Mouse (Mus musculus) brain, embryonic 14.5 days (tissue): ENCODE data around the gene Vkorc1. TPM values are rescaled to one million over a fixed set of nuclear protein-coding genes. Genes with fewer than 3 reads are reported as not detected.
"Not testable (repeated sequence)": the region's sequence is repeated elsewhere in the genome, so short reads cannot be mapped to it uniquely, and the experiment has no call there.

ENCODE experiments used
- DNase-seq: peaks from one replicate; pipeline ENCODE4 v3.0.0-alpha.2; 2011; ENCODE audit warnings: low read depth
- CTCF ChIP-seq: fragments of 200-500 bp; IDR thresholded peaks from 2 replicates; pipeline ENCODE4 v1.5.1; 2012; ENCODE audit warnings: inconsistent platforms, mild to moderate bottlenecking, moderate library complexity, borderline replicate concordance; ENCODE audit not compliant: insufficient read depth, insufficient read length; ENCODE audit errors: extremely low read depth
- POLR2A ChIP-seq: fragments of 200-500 bp; IDR thresholded peaks from 2 replicates; pipeline ENCODE4 v1.6.1; 2012; ENCODE audit warnings: mild to moderate bottlenecking, inconsistent platforms, borderline replicate concordance; ENCODE audit not compliant: poor library complexity, insufficient read depth, insufficient read length, severe bottlenecking; ENCODE audit errors: extremely low read depth
- polyA plus RNA-seq: library from polyadenylated mRNA; depleted of rRNA; stranded (reverse); fragments of >200 nt; gene quantifications from 2 replicates; pipeline ENCODE4 v1.2.3, GENCODE M21; 2012; rRNA removed

The Vkorc1 gene
- polyA plus RNA-seq: 68.2 and 78.7 TPM in 2 replicates

- TF ChIP-seq POLR2A (peak; percentile 5; the same call in 1 of the 2 replicates), CTCF (peak; percentile 25; the same call in 1 of the 2 replicates)
- DNase-seq: peak; percentile 99
These were observed at the start of gene Vkorc1, which contains the start of gene Gm21974 for GRCm38 (mm10) chr7:127895442-127895841. Gene Vkorc1, minus strand, starts transcription at chr7:127895617. Gene Gm21974, minus strand, starts transcription at chr7:127895454.

DNA sequence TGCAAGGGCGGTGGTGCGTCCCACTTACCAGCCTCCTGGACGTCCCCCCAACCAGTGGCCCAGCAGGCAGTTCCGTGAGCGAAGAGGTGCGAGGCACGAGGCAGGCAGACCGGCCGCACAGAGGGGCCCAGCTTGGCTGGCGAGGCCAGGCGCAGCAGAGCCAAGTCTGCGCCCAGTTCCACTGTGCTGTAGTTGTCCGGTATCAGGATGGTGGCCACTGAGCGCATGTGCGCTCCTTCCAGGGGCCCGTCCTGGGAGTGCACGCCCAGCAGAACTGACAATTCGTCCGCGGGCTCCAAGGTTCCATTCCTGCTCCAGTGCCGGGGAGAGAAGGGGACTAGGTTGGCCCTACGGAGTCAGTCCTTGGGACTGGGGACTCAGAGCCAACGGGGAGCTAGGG, 49.2 kb upstream of the Vkorc1 start:
- no peak for DNase-seq
- no peak for TF ChIP-seq POLR2A
- no peak for TF ChIP-seq CTCF

DNA sequence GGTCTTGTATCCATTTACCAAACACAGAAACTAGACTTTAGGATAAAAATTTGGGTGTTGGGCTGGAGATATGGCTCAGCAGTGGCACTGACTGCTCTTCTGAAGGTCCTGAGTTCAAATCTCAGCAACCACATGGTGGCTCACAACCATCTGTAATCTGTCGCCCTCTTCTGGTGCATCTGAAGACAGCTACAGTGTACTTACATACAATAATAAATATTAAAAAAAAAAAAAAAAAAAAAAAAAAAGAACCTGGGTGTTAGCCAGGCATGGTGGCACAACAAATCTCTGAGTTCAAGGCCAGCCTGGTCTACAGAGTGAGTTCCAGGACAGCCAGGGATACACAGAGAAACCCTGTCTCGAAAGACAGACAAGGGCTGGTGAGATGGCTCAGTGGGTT, 46.7 kb upstream of the Vkorc1 start:
- DNase-seq: not testable (repeated sequence)

GRCm38 (mm10) chr7:127936216-127936884, 40.9 kb upstream of the Vkorc1 start:
- DNase-seq: no peak
- TF ChIP-seq CTCF: no peak
- TF ChIP-seq POLR2A: no peak

DNA sequence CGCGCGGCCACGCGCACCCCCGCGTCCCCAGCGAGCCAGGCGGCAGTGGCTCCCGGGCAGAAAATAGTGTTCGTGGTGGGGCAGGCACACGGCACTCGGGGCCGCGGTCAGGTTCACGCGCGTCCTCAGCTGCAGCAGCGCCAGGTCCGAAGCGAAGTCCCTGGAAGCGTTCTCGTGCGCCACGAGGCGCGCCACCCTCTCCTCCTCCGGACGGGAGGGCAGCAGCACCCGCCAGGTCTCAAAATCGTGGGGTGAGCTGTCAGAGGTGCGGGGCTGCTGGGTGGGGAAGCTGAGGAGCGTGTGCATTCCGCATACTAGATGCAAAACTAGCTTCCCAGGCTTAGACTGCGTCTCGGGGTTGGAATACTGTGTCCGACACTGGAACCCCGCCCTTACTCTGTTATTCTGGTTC, 40.3 kb upstream of the Vkorc1 start:
- DNase-seq: no peak
- TF ChIP-seq POLR2A: no peak
- no peak for TF ChIP-seq CTCF

DNA sequence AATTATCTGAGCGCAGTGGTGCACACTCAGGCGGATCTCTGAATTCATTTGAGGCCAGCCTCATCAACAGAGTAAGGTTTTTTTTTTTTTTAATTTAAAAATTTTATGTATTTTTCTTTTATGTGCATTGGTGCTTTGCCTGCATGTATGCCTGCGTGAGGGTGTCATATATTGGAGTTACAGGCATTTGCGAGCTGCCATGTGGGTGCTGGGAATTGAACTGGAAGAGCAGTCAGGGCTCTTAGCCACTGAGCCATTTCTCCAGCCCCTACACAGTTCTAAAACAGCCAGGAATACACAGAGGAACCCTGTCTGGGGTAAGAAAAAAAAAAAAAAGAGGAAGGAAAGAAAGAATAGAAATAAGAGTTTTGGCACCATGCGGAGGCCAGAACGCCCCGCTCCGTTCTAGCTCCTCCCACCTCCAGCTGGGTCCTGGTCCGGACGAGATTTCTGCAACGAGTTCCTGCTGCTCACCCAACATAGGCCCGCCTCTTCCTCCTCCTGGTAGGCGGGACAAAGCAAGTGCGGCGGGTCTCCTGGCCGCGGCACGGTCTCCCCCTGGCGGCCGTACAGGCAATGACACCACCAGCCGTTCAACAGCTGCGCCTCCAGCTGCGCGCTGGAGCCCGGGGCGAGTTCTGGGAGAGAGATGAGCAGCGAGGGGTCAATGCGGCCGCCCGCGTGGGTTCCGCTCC, 39.8 kb upstream of the Vkorc1 start:
- DNase-seq: peak; percentile 98
- TF ChIP-seq CTCF (peak; percentile 93), POLR2A (peak; percentile 59; the same call in 1 of the 2 replicates)

GRCm38 (mm10) chr7:127934075-127934474, 38.7 kb upstream of the Vkorc1 start:
- no peak for DNase-seq
- no peak for TF ChIP-seq POLR2A
- TF ChIP-seq CTCF: no peak

DNA sequence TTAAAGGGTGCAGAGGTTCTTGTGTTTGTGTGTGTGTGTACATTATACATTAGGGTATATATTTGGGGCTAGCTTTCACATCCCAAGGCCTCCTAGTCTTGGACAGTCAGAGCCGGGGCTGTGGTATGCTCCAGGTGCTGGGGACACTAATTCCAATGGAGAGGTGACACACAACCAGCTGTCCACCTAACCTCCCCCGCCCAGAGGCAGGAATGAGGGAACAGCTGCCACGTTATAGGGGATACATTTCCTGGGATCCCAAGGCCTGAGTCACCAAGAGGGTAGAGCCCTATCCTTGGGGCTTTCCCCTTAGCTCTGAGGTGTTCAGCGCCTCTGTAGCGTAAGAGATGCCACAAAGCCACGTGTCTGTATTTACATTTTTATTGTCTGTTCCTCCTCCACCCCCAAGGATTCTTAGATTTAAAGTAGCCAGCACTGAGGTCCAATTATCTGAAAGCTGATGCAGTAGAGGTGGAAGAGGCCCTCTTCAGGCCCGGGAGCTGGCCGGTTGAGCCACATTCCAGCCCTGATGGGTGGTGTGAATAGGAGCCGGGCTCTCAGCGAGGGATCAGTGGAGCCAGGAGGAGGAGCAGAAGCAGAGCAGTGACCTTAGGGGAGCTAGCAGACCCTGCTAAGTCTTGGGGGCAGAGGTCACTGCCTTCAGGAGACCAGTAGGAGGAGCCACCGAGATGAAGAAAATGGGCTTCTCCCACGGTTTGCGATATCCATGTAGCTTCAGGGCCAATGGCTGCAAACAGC, 37.0 kb upstream of the Vkorc1 start:
- TF ChIP-seq CTCF (no peak), POLR2A (no peak)
- no peak for DNase-seq

- no peak for TF ChIP-seq CTCF
- no peak for TF ChIP-seq POLR2A
- DNase-seq: no peak
These were observed 36.1 kb upstream of the Vkorc1 start for GRCm38 (mm10) chr7:127931351-127932135.

DNA sequence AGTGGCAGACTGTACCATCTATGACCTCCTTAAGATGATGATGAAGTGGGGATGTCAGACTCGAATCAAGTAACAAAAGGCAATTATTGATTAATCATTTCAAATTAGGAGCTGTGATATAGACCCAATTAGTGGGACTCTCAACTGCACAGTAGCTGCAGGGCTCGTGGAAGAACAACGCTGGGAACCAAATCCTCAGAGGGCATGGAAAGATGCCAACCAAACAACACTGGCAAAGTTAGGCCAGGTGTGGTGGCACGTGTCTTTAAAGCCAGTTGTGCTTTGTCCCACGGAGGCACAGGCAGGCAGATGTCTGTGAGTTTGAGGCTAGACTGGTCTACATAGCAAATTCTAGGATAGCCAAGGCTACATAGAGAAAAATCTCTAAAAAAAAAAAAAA, 35.2 kb upstream of the Vkorc1 start:
- DNase-seq: no peak
- no peak for TF ChIP-seq CTCF
- TF ChIP-seq POLR2A: no peak

DNA sequence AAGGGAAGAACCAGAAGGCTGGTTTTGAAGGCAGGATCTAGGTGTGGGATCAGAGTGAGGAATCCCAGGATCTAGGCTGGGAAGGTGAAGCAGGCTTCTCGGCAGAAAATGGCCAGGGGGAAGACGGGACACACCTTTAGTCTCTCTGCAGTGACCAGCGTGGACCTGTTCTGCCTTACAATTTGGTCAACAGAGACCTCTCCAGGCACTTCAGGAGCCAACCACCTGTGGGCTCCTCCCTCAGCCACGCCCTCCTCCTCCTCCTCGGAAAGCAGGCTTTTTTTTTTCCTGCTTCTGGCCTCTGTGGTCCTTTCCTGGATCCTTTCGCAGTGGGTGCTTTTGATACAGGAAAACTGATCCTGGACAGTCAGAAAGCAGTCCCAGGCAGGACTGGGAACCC, 34.5 kb upstream of the Vkorc1 start, which contains the start of gene Prss8:
Prss8 (minus strand) TSS at position 182 of the 400 bp plus-strand sequence.
- no peak for TF ChIP-seq POLR2A
- TF ChIP-seq CTCF: no peak

GRCm38 (mm10) chr7:127928596-127928995, 33.2 kb upstream of the Vkorc1 start:
- no peak for DNase-seq
- no peak for TF ChIP-seq POLR2A
- TF ChIP-seq CTCF: no peak

More for the DNA sequence above, 34.5 kb upstream of the Vkorc1 start, which contains the start of gene Prss8:
- no peak for DNase-seq
